Mouse (Mus musculus) kidney, postnatal 14 days (tissue): Measurements from ENCODE around the gene Phf5a.

Experiments
- DNase-seq: peaks from one replicate; pipeline ENCODE4 v3.0.0; 2022; ENCODE audit warnings: mixed read lengths

Gene Phf5a

DNA sequence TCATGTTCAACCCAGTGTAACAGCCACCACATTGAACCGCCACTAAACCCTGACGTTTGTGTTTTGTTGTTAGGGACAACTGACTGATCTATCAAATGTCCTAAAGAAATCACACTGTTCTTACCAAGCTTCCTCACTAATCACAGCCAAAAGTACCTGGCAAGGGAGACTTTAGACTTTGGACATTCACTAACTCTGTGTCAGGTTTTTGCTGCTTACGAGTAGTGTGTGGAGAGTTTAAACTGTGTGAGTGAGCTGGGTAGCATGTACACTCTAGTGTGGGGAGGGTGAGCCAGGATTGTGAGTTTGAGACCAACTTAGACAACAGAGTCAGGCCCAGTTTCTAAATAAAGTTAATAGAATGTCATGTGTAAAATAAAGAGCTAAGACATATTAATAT lies 10.6 kb upstream of the Phf5a start:
- DNase-seq: peak; percentile 44

DNA sequence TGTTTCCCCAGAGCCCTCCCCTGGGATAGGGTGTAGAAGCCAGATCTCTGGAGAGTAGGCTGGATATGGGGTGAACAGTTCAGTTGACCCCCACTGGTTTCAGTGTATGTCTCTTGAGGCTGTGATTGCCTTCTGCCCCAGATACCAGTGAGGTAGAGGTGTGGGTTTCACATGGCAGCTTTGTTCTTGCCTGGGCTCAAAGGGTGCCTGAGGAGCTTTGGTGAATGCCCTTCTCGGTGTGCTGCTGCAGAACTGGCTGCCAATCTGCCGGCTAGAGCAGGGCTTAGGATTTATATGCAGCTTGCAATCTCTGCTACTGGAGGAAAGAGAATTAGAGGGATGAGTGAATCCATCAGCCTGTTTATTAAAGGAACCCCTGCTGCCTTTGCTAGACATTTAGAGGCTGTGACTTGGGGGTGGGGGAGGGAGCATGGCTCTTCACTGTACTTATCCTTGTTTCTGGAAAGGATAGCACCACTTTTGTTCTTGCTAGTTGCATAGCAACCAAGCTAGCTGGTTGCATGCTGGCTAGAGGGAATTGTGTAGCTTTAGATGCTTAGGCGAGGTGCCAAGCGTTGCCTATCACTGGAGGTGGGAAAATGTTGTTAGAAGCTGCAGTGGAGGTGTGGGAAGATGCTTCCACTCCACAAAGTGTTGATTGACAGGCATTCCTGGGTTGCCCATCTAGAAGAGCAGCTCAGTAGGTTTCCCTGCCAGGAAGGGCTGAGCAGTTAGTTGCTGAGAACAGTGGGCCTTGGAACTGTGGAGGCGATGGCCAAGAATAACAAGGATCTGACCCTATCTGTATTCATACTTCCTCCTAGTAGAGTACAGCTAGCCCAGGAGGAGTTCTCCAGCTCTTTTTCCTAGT lies 8.1 kb upstream of the Phf5a start:
- peak; percentile 51 for DNase-seq

DNA sequence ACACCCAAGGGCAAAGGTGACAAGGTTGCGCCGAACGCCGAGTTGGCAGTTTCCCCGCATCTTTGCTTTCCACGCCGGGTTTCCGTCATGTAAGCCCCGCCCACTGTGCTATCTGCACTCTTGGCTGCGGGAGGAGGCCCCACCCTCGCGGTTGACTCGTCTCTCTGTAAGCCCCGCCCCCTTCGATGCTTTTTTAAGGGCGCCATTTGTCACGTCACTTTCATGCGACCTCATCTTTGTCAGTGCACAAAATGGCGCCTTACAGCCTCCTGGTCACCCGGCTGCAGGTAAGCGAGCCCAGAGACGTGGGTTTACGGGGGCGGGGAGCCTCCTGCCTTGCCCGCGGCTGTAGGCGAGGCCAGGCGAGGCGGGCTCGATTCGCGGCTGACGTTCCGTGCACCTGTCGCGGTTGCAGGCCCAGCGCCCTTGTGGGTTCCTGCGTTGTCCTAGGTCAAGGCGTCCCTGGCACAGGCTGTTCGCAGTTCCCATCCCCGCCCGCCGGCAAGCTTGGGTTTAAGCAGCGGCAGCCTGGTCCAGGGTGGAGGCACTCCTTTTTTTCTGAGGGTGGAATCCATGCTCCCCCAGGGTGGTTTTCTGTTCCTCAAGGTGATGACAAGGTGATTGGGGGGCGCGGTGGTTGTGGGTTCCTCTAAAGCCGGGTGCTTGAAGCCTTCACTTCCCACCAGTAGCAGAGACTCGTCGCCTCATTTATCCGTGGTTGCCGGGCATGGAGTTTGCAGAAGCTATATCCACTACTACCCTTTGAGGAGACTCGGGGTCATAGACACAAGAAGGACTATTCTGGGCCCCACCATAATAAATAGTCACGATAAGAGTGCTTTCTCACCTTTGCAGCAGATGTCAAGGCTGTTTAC lies 788 bp upstream of the Phf5a start, which contains the start of gene Aco2:
Gene Aco2, plus strand, starts transcription at position 48 of the 875 bp plus-strand sequence.
- DNase-seq: peak; percentile 100

DNA sequence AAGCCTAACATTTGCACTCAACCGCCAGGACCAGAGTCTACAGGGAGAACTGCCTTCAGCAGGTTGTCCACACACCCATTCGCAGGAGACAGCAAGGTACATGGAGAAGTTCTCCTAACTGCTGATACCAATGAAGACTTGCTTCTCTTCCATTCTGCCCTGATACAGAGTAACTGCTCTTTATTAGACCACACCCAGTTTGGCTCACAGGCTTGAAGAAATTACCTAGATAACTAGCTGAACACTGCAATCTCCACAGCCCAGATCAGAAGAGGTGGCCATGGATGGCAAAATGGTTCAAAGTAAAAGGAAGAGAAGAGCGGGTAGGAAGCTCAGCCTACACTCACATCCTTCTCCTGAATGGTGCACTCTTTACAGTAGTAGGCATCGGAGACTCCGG lies 1.7 kb downstream of the Phf5a start:
- no peak for DNase-seq

DNA sequence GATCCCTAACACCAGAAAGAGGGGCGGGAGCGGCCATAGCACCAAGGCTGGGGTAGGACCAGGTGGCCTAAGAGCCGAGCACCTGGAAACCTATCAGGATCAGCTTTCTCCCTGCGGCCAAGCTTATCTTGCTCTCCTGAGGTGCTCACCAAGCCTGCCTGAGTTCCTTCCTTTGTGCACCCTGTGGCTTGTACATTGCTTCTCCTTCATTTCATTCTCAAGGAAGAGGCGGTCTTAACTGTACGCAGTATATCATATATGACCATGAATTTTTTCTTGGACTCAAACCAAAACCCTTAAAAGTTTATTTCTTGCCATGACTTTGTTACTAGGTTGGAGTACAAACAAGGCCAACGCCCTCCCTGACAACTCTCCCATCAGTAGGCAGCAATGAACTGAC lies 7.5 kb downstream of the Phf5a start:
- no peak for DNase-seq

DNA sequence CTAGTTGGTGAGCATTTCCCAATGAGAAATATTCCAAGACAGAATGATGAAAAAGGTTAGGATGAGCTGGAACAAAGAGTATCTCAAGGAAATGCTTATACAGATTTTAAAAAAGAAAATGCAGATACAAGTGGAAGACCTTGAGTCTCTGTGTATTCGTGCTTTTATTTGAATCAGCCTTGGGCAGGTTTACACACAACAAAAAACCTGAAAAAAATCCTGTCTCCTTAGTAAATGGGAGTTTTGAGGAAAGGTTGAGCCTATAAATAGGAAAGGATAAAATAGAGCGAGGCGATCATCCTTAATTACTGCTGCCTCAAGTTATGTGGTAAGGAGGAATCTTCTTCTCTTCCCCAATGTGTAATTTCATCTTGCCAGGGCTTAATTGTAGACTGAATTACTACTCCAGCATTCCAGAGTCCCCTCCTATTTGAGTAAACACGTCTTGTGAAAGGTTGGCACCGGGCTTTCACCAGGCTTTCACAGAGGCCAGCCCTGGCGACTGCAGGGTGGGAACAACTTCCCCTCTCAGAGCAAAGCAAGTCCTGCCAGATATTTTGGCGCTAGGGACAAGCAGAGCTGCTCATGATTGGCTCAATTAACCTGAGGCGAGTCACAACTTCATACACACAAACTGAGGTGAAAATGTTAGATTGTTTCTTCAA lies 11.1 kb downstream of the Phf5a start:
- peak; percentile 31 for DNase-seq

DNA sequence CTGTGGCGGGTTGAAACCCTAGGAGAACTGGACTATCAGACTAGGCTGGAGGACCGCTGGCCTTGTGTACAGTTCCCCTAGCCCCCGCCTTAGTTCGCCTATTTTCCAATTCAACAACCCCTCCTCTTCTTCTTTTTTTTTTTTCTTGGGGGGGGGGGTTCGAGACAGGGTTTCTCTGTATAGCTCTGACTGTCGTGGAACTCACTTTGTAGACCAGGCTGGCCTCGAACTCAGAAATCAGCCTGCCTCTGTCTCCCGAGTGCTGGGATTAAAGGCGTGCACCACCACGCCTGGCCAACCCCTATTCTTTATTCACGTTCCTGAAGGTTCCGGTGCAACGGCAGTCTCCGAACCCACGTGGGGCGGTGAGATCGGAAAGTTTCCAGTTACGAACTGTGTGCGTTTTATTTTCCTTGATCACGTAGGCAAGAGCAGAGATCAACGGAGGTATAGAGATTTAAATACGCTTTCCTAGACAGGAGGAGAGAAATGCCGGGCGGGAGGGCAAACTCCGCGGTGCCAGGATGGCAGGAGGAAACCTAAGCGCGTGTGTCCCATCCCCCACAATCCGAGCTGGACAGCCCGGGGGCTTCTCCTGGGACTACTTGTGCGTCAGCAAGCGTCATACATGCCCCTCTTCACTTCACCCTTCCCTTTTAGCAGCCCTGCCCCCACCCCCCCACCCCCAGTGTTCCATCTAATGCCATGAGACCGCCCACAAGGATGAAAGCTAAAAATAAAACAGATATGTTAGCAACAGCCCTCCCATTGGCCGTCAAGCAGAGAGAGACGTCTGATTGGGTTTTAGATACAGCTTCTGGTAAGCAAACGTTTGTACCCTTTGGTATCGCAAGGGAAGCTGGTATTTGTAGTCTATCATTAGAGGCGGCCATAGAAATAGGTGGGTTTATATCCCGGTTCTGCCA lies 12.1 kb downstream of the Phf5a start:
- DNase-seq: peak; percentile 94

DNA sequence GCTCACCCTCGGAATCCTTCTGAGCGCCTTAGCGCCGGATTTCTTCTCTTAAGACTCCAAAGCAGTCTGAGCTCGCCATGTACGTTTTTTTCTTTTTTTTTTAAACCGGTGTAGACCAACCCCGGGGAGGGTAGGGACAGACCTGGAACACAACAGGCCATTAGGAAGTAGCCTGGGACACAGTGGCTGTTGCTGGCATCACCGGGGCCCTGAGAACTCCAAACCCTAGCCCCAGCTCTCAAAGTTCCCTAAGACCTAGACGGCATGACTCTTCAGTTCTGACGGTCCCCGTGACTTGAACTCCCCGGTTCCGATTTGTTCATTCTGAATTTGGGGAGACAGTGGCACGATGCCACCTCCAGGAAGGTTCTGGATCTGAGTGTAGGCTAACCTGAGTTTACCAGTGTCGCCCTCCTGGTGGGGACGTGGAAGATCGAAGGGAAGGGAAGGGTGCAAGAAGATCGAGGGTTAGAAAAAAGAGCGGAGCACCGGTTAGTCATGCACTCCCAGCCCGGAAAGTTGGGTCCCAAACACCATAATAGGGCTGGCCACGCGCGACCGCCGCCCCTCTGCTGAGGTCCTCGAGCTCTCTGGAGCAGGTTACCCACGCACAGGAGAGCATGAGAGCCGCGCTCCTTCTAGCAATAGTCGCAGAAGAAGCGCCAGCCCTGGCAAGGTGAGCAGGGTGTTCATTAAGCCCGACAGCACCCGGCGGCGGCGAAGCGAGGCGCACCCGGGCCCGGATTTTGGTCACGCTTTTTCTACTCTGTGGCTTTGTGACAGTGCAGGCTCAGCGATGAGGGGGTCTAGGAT lies 13.0 kb downstream of the Phf5a start, which contains the start of gene Tob2:
Gene Tob2, minus strand, starts transcription at position 280 of the 813 bp plus-strand sequence.
- DNase-seq: peak; percentile 74

DNA sequence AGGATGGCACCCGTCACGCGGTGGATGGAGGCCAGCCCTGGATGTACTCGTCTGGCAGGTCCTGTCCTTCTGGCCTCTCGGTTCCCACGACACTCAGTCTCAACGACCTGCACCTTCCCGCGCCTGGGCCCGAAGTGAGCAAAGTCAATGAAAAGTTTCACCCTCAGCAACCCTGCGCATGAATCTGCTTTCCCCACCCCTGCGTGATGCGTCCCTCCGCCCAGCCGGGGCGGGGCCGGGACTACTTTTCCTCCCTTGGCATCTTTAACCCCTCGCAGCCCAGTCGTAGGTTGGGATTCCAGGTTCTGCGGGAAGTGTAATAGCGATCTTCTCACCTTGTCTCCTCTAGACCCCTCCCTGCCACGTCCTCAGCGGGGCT lies 13.6 kb downstream of the Phf5a start:
- DNase-seq: peak; percentile 96

DNA sequence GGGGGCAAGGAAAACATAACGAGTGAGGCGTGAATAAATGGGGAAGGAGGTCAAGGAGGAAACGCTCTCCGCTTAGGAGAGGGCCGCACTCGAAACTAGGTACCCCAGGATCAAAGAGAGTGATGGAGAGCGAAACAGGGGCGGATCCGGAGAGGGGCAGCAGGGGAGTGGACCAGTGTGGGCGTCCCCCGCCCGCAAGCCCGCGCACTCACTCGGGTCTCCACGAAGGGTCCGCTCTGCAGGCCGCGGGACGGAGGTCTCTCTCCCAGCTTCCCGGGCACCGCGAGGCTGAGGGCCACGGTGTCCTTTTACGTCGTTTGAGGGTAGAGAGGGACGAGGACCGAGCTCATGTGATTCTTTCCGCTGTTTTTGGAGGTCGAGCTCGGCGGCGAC lies 14.0 kb downstream of the Phf5a start:
- DNase-seq: no peak

DNA sequence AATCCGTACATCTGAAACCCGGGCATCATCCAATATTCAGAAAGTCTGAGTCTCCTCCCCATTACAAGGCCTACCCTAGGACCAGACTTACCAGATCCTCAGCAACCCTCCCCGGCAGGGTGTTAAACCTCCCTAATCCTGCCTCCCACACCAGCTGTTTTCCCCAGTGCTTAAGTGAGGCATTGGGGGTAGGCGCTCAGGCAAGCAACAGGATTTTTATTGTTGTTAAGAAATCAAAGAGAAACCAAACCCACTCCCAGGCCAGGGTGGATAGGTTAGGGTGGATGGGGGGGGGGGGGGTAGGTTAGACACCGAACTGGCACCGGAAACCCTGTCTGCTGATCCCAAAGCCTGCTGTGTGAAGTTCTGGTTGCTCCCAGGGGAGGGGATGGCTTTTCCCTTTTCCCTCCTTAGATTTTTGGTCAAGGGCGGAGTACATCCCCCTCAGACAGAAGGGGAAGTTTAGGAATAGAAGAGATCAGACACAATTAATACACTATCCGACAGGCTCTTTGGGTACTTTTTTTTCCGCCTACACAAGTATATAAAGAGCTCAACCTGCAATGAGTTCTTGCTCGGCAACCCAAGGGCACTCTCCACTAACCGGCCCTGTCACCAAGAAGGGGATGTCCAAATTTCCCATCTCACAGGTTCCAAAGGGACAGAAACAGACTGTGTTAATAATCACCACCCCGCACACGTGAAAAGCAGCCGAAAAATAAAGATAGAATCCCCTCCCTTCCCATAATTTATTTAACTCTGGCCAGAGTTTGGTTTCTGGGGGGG lies 14.6 kb downstream of the Phf5a start:
- DNase-seq: peak; percentile 29

DNA sequence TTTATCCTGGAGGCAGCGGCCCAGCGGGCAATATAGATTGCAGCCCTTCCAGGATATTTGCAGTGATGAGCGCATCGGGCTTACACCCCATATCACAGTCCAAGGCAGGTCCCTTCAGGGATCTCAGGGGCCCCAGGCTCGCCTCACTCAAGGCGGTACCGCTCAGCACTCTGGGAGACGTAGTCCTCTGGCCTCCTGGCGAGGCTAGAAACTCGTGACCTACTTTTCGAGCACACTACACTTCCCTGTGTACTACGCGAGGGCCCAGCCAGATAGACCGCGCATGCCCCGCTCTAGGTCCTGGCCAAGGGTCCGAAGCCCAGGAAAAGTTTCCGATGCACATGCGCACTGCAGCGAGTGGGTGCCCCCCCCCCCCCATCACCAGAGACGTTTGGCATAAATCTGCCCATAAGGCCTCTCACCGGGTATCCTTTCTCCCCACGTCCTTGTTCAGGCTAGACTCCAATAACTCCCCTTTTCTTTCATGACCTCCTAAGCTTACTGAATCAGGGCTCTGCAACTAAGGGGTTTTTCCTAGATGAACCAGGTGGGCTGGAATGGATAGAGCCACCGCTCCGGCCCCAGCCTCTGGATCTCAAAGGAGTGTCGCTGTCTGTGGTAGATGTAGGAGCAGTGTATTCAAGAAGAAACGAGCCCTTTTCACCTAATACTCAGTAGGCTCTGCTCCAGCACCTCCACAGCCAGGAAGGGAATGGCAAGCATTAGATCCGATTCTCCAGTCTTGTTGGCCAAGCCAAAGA lies 15.5 kb downstream of the Phf5a start:
- peak; percentile 94 for DNase-seq

DNA sequence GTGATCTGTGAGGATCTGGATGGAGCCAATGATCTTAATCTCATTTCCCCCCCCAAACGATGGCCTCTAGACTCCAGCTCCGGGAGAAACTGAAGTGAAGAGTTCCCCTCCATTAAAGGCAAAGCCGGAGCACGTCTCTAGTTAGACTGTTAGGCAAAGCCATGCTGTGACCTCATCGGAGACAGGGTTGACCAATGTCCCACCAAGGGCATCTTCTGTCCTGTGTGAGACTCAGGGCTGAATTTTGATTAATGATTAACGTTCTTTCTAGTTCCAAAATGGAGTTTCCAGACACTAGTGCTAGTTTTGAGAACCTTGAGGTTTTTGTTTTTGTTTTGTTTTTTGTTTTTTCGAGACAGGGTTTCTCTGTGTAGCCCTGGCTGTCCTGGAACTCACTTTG lies 18.6 kb downstream of the Phf5a start:
- DNase-seq: peak; percentile 39

DNA sequence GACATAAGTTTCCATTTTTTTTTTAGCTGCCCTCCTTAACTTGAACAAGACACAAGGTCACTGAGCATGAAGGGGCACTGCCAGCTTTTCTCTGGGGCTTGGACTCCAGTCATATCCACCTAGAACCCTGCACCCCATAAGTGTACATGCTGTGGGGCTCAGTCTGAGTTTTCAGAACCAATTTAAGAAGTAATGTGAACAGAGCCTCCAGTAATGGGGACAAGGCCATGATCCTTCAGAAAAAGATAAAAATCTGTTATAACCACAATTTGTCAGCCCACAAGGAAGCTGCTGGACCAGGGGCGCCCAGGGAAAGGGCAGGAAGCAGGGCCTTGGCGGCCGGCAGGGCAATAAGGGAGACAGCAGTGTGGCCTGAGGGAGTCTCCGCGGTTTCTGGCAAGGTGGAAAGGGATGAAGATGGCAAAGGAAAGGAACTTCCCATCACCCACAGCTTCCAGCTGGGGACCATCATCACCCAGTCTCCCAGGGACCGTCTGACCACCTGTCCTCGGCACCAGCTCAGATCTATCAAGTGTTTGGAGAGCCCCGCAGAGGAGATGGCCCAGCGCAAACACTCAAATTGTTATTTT lies 19.2 kb downstream of the Phf5a start:
- DNase-seq: no peak

DNA sequence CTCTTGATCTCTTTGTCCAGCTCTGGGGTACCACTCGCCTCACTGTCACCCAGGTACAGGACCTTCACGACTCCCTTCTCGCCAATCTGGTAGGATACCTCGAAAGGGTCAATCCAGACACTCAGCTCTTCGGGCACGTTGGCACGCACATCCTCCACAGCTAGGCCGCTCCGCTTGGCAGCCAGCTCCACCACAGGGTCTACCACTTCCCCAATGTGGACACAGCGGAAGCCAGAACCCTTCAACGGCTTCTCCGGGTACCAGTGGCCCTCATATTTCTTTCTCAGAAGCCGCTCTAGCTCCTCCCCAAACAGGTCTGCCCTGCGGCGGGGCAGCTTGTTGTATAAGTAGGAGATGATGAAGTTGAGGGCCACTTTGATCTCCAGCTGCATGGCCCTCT lies 20.3 kb downstream of the Phf5a start:
- no peak for DNase-seq

DNA sequence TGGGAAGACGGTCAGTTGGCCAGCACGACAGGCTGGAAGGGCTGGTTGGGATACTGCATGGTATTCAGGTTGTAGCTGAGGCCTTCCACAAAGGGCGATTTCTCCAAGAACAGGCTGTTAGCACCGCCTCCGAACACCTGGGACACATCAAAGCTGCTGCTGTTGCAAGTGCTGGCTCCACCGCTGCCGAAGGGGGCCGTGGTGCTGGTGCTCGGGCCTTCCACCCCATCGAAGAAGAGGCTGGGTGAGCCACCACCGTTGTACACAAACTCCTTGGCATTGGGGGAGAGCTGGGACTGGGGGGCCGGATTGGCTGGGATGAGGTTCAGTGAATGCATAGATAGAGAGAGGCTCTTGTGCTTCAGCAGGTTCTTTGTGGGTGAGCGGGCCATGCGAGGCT lies 21.0 kb downstream of the Phf5a start:
- no peak for DNase-seq

DNA sequence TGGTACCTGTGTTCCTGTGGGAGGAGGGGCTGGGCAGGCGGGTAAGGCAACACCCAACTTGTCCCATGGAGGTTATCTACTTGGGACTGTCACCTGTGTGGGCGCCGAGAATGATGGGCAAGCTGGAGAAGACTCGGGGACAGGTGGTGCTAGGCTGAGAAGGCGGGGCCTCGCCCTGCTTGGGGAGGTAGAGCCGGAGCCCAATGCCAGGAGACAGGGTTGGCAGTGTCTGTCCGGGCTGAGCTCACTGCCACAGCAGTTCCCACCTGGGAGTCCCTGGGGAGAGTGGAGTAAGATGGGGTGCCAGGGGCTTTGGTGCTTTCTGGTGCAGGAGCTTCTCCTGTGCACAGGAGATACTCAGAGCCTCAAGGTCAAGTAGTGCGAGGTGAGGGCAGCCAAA lies 22.6 kb downstream of the Phf5a start:
- no peak for DNase-seq

DNA sequence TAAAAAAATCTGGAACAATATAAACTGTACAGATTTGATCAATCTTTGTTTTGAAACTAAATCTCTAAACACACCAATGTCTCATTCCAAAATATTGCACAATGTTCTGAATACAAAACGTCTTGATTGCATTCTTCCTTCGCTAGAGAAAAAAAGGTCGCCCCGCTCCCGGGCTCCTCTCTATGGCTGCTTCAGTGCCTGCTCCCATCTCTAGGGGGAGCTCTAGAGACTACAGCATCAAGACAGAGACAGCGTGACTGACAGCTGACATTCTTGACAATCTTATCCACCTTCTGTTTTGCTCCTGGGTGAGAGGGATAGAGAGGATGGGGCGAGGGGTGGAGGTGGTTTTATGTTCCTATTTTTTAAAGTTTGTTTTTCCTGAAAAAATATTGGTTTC lies 23.4 kb downstream of the Phf5a start:
- peak; percentile 70 for DNase-seq

DNA sequence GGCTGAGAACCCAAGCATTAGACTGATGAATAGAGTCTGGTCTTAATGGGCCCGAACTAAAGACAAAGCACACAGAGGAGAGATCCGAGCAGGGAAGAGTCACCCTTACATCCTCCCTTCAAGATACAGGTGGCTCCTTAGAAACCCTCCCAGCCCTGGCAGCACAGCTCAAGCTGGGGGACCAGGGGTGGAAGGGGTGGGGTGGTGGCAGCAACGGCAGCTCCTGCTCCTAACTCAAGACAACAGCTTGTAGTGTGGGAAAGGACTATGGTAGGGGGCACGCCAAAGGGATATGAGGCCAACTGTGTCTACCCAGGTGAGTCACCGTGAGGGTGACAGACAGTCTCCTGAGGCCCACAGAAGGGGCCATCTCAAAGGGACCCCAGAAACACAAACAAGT lies 23.9 kb downstream of the Phf5a start:
- no peak for DNase-seq
